Mouse (Mus musculus) limb, embryonic 11.5 days (tissue): Measurements from ENCODE around the gene Adcy10. TPM values are rescaled to one million over a fixed set of nuclear protein-coding genes. Genes with fewer than 3 reads are reported as not detected.

Experiments used
- polyA plus RNA-seq: library from polyadenylated mRNA; unstranded; fragments of >200 nt; fragmentation: Nextera tagmentation; extraction: Ambion mirVana; gene quantifications from 2 replicates; pipeline ENCODE4 v1.2.1, GENCODE M21; 2014

Gene Adcy10
- polyA plus RNA-seq, 1 experiment from 2014 or later, result not detected

Other genes with a start within 250 kb of the Adcy10 start
- 100 TPM in 2 replicates for gene Tiprl, start 248.2 kb upstream of the Adcy10 start, polyA plus RNA-seq
- 2.0 and 2.3 TPM in 2 replicates for gene Gpr161, start 189.4 kb upstream of the Adcy10 start, polyA plus RNA-seq
- 10.0 and 10.2 TPM in 2 replicates for gene Dcaf6, start 24.7 kb upstream of the Adcy10 start, polyA plus RNA-seq
- 97.7 and 98.4 TPM in 2 replicates for gene Mpc2, start 24.5 kb upstream of the Adcy10 start, polyA plus RNA-seq
- 161 and 167 TPM in 2 replicates for gene Mpzl1, start 149.4 kb downstream of the Adcy10 start, polyA plus RNA-seq
- gene Rcsd1, start 224.6 kb downstream of the Adcy10 start, polyA plus RNA-seq, result 6.1 and 8.9 TPM in 2 replicates